Mouse (Mus musculus) embryo, embryonic 10.5 days (tissue): ENCODE measurements at regions not wholly inside any gene's neighbourhood (a gene's known extent, or its start where the extent isn't known, plus 50 kb on each side); places are given as distances from the start of the nearest gene placed in this dataset.
"Not testable (repeated sequence)": the region's sequence is repeated elsewhere in the genome, so short reads cannot be mapped to it uniquely, and the experiment has no call there.

ENCODE experiments used
- DNase-seq: peaks from one replicate; pipeline ENCODE4 v3.0.0-alpha.2; 2015; ENCODE audit warnings: low spot score

- no peak for DNase-seq
Measured at GRCm38 (mm10) chr2:3864872-3865271, 152.6 kb upstream of the Frmd4a start.

GRCm38 (mm10) chr2:3866736-3867135, 150.8 kb upstream of the Frmd4a start:
- not testable (repeated sequence) for DNase-seq

DNA sequence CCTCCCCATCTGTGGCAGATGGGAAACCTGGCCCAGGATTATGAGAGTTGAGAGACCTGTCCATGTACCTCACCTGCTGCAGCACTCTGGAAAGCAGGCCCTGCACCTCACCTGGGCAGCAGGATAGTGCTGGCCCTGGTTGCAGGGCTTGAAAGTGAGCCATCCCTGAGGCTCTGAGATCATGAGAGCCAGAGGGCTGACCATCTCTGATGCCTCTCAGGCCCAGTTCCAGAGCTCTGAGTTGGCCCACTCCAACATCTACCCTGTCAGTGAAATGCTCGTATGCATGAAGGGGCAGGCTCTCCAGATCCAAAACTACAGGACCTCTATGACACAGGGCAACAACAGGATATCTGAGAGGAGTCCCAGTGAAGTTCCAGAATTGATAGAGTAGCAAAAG, 147.8 kb upstream of the Frmd4a start:
- no peak for DNase-seq

DNA sequence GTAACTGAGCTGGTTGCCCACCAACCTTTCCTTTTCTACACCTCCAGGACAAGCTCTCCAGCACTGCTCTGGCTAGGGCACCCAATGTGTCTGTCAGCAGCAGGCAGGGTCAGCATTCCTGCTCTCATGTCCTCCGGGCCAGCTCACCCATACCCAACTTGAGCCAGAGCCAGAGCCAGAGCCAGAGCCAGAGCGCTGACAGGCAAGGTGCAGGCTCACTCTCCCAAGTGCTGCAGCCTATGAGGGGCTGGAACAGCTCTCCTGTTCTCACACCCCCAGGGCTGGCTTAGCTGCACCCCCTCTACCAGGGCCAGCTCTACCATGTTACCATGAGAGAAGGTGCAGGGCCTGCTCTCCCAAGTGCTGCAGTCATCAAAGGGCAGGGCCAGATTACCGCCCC, 145.8 kb upstream of the Frmd4a start:
- DNase-seq: no peak

GRCm38 (mm10) chr2:3887000-3887399, 130.5 kb upstream of the Frmd4a start:
- DNase-seq: peak; percentile 7

GRCm38 (mm10) chr2:3887845-3888433, 129.6 kb upstream of the Frmd4a start:
- peak; percentile 45 for DNase-seq

DNA sequence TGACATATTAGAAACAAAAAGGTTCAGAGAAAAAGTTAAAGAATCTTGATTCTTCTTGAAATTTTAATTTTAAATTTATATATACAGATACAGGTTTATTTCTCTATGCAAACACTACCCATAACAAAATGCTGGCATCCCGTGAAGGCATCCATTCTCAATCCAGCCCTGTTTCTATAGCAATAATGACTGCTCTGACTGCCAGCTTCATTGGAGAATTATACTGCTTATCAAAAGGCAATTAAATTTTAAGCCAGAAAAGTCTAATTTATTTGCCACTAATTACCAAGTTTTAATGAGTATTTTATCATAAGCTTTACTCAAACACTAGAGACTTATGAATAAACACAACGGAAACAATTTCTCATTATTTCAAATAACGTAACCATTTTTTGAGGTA, 128.1 kb upstream of the Frmd4a start:
- DNase-seq: no peak

- DNase-seq: no peak
Measured at GRCm38 (mm10) chr2:3890462-3890861, 127.1 kb upstream of the Frmd4a start.

DNA sequence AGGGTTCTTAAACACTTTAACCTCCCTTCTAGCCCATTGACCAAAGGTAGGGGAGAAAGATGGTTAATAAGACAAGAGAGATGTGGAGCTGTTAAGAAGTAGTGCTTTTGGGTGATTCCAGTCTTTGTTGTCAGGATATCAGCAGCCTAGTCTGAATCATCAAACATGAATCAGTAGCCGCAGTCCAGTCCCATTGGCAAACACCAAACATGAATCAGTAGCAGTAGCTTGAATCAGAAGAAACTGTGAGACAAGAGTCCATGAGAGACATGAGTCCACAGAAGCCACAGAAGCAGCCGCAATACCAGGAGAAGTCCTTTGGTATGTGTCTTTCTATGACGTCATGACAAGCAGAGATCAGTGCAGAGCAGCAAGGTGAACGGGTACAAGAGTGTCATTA, 110.5 kb upstream of the Frmd4a start:
- DNase-seq: no peak

GRCm38 (mm10) chr2:3908192-3908591, 109.3 kb upstream of the Frmd4a start:
- DNase-seq: no peak

DNA sequence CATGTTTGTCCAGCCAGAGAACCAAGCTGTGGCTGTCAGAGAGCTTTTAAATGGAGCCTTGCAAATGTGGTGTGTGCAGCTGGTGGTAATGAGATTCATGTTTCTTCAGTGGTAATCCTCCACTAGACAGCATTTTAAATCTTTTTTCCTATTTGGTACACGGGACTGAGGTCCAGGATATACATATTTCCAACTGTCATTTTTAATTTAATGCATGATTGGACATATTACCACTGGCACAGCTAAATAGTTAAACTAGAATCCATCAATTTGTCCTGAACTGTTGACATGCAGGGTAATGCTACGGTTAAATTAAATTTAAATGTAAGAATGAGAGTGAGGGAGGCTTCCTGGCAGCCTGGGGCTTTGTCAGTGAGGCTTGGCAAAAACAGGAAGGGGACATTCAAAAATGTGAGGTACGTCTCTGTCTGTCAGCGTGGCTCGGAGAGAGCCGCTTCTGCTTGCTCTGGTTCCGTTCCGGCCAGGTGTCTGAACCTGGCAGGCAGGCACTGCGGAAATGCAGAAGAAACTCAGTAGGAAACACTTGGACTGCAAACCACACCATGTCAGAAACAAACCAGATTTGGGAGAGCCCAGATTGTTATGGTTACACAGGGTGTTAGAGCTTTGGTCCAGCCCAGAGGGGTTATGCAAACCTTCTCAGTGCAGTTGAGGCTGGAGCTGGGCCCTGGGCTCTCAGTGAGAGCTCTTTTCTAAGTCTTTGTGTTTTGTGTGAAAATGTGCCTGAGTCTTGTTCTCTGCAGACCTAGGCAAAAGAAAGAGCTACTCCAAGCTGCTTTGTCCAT, 107.2 kb upstream of the Frmd4a start:
- DNase-seq: no peak

DNA sequence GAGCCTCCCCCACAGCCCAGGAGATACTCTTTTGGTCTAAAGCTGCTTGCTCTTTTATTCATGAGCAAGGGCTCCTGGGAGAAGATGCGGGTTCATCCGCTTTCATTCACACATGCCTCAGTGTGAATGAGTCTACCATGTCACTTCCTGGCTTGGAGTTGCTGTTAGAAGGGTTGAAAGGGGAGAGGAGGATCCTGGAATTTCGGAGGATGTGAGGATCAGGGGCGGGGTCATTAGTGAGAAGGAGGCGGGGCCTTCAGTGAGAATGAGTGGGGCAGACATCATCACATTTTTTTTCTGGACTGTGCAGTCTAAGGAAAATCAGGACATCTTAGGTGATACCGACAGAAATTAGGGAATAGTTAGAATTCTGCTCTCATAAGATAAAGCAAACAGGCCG, 102.4 kb upstream of the Frmd4a start:
- no peak for DNase-seq

DNA sequence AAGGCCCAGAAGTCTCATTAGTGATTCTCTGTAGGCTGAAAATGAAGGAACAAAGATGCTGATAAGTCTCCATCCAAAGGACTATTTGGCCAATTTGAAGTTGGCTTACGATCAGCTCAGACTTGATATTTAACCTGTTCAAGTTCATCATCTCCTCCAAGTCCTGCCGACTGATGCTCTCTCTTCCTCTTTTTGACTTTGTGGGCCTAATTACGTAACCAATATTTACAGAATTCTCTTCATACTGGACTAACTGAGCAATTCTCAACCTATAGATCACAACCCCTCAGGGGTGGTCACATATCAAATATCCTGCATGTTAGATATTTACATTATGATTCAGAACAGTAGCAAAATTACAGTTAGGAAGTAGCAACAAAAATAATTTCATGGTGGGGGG, 101.2 kb upstream of the Frmd4a start:
- DNase-seq: no peak

GRCm38 (mm10) chr2:3918156-3918555, 99.4 kb upstream of the Frmd4a start:
- no peak for DNase-seq

GRCm38 (mm10) chr2:3919893-3920292, 97.6 kb upstream of the Frmd4a start:
- no peak for DNase-seq

GRCm38 (mm10) chr2:3921084-3921483, 96.4 kb upstream of the Frmd4a start:
- DNase-seq: not testable (repeated sequence)

GRCm38 (mm10) chr2:3922739-3923138, 94.8 kb upstream of the Frmd4a start:
- no peak for DNase-seq

GRCm38 (mm10) chr2:3924696-3925095, 92.8 kb upstream of the Frmd4a start:
- DNase-seq: no peak

- DNase-seq: no peak
Measured at GRCm38 (mm10) chr2:3925199-3925598, 92.3 kb upstream of the Frmd4a start.

GRCm38 (mm10) chr2:3926129-3926528, 91.4 kb upstream of the Frmd4a start:
- no peak for DNase-seq

DNA sequence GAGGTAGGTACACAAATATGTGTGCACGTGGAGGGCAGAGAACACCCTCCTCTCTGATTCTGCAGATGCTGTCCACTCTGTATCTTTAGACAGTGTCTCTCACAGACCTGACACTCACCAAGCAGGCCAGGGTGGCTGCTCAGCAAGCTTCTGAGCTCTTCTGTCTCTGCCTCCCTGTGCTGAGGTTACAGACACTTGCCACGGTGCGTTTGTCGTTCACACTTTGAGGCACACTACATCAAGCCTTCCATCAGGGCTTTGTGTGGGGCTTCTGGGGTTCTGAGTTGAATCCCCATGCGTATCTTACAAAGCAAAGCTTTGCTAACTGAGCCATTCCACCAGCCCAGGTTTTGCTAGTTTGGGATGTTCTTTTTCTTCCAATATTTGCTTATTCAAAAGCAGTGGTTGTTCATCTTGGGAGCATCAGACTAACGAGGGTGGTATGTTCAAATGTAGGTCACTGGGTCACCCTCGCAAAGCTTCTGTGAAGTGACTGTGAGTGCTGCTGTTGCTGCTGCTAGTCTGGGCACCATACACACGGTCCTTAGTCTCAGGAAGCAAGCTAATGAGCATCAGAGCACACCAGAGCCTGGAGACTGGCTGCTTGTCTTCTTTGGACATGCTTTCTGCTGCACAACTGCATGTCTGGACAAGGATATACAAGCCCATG, 90.2 kb upstream of the Frmd4a start:
- DNase-seq: no peak

GRCm38 (mm10) chr2:3927853-3928252, 89.7 kb upstream of the Frmd4a start:
- no peak for DNase-seq

DNA sequence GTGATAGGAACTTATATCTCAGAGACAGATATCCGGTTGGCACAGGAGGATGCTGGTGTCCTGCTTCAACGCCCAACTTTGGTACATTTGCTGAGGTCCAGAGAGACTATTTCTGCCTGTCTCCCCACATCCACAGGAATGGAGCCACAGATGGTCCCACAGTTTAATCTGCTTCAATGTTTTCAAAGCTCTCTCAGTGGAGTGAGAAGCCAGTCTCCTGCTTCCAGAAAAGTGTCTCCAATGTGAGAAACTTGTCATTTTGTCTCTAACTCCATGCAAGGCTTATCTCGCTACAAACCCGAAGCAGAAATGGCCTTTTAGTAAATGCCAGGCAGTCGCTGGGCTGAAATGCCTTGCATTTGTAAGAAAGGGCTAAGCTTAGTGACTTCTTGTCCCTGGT, 86.9 kb upstream of the Frmd4a start:
- DNase-seq: no peak
